Mouse (Mus musculus) heart, adult 2 months (tissue): ENCODE data around the gene Adamtsl1. TPM values are rescaled to one million over a fixed set of nuclear protein-coding genes. Genes with fewer than 3 reads are reported as not detected.

Experiments
- DNase-seq, 2 experiments: peaks; one replicate each; pipeline ENCODE4 v3.0.0; 2021
- H3K27ac ChIP-seq: fragments of 200-600 bp; 2 replicates; pipeline ENCODE4 v1.8.1; 2022
- H3K27me3 ChIP-seq: fragments of 200-500 bp; 2 replicates; pipeline ENCODE4 v1.6.1; 2012; ENCODE audit warnings: mild to moderate bottlenecking, low read length, inconsistent platforms, mixed read lengths; ENCODE audit not compliant: control insufficient read depth, insufficient read depth
- H3K36me3 ChIP-seq: fragments of 200-500 bp; 2 replicates; pipeline ENCODE4 v1.6.1; 2012; ENCODE audit warnings: low read length, inconsistent platforms; ENCODE audit not compliant: control insufficient read depth, insufficient read depth
- H3K4me1 ChIP-seq: fragments of 200-500 bp; 2 replicates; pipeline ENCODE4 v1.6.1; 2011; ENCODE audit warnings: low read length; ENCODE audit not compliant: control insufficient read depth, insufficient read depth
- H3K4me3 ChIP-seq: fragments of 200-600 bp; 2 replicates; pipeline ENCODE4 v1.8.1; 2022
- H3K79me2 ChIP-seq: fragments of 200-500 bp; replicated peaks from 2 replicates; pipeline ENCODE4 v1.6.1; 2012; ENCODE audit warnings: mild to moderate bottlenecking, inconsistent platforms, low read length, moderate library complexity, mixed read lengths; ENCODE audit not compliant: control insufficient read depth, insufficient read depth
- H3K9ac ChIP-seq: fragments of 200-500 bp; 2 replicates; pipeline ENCODE4 v1.6.1; 2012; ENCODE audit warnings: low read depth, mild to moderate bottlenecking, control low read depth, inconsistent platforms, low read length, mixed read lengths
- CTCF ChIP-seq: fragments of 200-600 bp; IDR thresholded peaks from 2 replicates; pipeline ENCODE4 v1.8.1; 2022; ENCODE audit warnings: antibody characterized with exemption, mild to moderate bottlenecking, moderate library complexity
- EP300 ChIP-seq: fragments of 200-500 bp; IDR thresholded peaks from 2 replicates; pipeline ENCODE4 v1.6.1; 2011; ENCODE audit warnings: low read depth, low read length, control low read depth; ENCODE audit not compliant: insufficient read depth
- POLR2A ChIP-seq: fragments of 200-500 bp; IDR thresholded peaks from 2 replicates; pipeline ENCODE4 v1.6.1; 2011; ENCODE audit warnings: mild to moderate bottlenecking, low read depth, low read length, control low read depth; ENCODE audit not compliant: insufficient read depth
- WGBS: fragments of 180-500 bp; shearing (Covaris S2); methylation state at CpG from one replicate; pipeline ENCODE4 v1.1.7; 2018; 5-methylcytosine and 5-hydroxymethylcytosine counted together
- intact Hi-C: fragments of 180-260 bp; cut with DNase I; formaldehyde crosslinking; loops from one replicate; pipeline ENCODE4 v1.15.1; 2025
- polyA plus RNA-seq: library from polyadenylated mRNA; depleted of rRNA; stranded (reverse); fragments of >200 nt; gene quantifications from 2 replicates; pipeline ENCODE4 v1.2.3, GENCODE M21; 2012
- total RNA-seq, 2 experiments: library from RNA; stranded (reverse); gene quantifications; 2 replicates each; pipeline ENCODE4 v1.2.3; 2021

Adamtsl1 gene
- total and polyA plus RNA-seq, 3 experiments, result 2.2 to 3.2 (median 2.4) TPM

- H3K79me2 ChIP-seq, result no peaks in the 10 kb centered on the region
- H3K4me3 ChIP-seq, result no peak overlapping the region
- no peak for DNase-seq
- TF ChIP-seq CTCF, result no peak
- no peak for TF ChIP-seq EP300
- no peak for TF ChIP-seq POLR2A
- H3K4me1 ChIP-seq, result no peaks in the 10 kb centered on the region
- H3K27ac ChIP-seq, result no peak overlapping the region
- intact Hi-C loops, result no loop called here
- 88% methylated on average over 2 of the region's 2 CpGs for WGBS
- no peak overlapping the region for H3K9ac ChIP-seq
- H3K27me3 ChIP-seq, result no peaks in the 10 kb centered on the region; the same call in 1 of the 2 replicates
- no peaks in the 10 kb centered on the region for H3K36me3 ChIP-seq
Observed at GRCm38 (mm10) chr4:86241854-86242424, 728.0 kb downstream of the Adamtsl1 start.

DNA sequence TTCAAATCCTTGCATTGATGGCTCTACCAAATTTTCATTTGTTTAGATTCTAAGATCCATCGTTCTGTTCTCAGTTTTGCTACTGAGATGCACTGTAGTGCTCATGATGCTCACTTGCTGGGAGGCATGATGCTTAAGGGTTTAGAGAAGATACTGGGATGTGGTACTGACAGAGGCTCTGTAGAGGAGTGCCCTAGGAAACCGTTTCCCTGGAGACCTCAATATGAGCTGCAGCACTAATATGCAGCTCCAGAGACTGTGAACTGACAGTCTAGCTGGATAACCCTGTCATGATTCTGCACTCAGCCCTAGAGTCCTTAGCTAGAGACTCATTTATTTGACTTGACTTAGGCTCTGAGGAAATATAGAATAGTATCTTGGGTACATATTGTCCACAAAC lies 756.1 kb downstream of the Adamtsl1 start:
- H3K79me2 ChIP-seq, result no peaks in the 10 kb centered on the region
- no peak overlapping the region for H3K27ac ChIP-seq
- no peaks in the 10 kb centered on the region for H3K4me1 ChIP-seq
- DNase-seq, result no peak
- no peak overlapping the region for H3K4me3 ChIP-seq
- WGBS, result 73% methylated on average over 2 of the region's 2 CpGs
- TF ChIP-seq EP300, result no peak
- no peak for TF ChIP-seq CTCF
- no peak for TF ChIP-seq POLR2A
- H3K36me3 ChIP-seq, result no peaks in the 10 kb centered on the region
- H3K9ac ChIP-seq, result no peak overlapping the region
- intact Hi-C loops, result no loop called here
- H3K27me3 ChIP-seq, result no peaks in the 10 kb centered on the region

GRCm38 (mm10) chr4:86273703-86274355 lies 759.9 kb downstream of the Adamtsl1 start:
- no peaks in the 10 kb centered on the region for H3K4me1 ChIP-seq
- H3K27ac ChIP-seq, result no peak overlapping the region
- H3K9ac ChIP-seq, result no peak overlapping the region
- H3K27me3 ChIP-seq, result no peaks in the 10 kb centered on the region
- 62% methylated on average over 6 of the region's 6 CpGs for WGBS
- DNase-seq, result no peak
- H3K4me3 ChIP-seq, result no peak overlapping the region
- no peak for TF ChIP-seq EP300
- TF ChIP-seq POLR2A, result no peak
- no peak for TF ChIP-seq CTCF
- intact Hi-C loops, result no loop called here
- H3K79me2 ChIP-seq, result no peaks in the 10 kb centered on the region
- H3K36me3 ChIP-seq, result no peaks in the 10 kb centered on the region

- TF ChIP-seq POLR2A, result no peak
- no peak for TF ChIP-seq CTCF
- TF ChIP-seq EP300, result no peak
- Histone ChIP-seq H3K4me3 (no peak overlapping the region), H3K27ac (no peak overlapping the region), H3K9ac (no peak overlapping the region), H3K79me2 (no peaks in the 10 kb centered on the region), H3K27me3 (no peaks in the 10 kb centered on the region), H3K36me3 (no peaks in the 10 kb centered on the region), H3K4me1 (no peaks in the 10 kb centered on the region)
- DNase-seq, result no peak
- WGBS, result 78% methylated on average over 2 of the region's 2 CpGs
- intact Hi-C loops, result no loop called here
Observed at GRCm38 (mm10) chr4:86274663-86275062, 760.7 kb downstream of the Adamtsl1 start.

DNA sequence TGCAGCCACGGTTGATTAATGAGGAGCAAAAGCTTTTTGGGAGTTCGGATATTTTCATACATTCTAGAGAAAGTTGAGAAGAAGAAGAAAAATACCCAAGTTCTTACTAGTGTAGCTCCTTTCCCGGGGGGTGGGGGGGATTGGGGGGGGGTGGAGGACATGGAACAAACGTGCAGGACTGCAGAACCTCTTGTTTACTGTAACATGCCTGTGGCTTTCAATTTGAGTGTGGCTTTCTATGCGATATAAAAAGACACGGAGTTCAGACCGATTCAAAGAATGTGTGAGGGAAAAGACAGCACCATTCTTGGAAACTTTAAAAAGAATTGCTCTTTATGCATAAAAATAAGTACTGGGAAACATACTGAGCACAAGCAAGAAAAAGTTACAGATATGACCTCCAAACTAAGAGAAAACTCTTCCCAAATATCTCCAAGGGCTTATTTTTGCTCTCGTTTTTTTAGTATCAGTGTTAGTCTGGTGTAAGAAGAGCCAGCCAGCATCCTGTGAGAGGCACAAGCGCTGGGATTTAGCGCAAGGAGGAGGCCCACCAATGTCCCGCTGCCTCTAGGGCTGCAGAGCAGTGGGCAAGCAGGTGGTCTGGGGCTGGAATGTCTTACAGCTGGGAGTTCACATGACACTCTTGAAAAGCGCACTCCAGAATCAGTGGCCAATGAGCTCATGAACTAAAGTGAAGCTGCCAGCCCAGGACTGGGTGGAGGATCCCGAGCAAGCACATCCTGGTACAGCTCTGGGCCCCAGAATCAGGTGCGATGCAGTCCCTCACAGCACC lies 762.2 kb downstream of the Adamtsl1 start:
- Histone ChIP-seq H3K9ac (no peak overlapping the region), H3K4me3 (no peak overlapping the region), H3K79me2 (no peaks in the 10 kb centered on the region), H3K27ac (no peak overlapping the region), H3K27me3 (no peaks in the 10 kb centered on the region), H3K36me3 (no peaks in the 10 kb centered on the region), H3K4me1 (no peaks in the 10 kb centered on the region)
- DNase-seq, result no peak
- WGBS, result 64% methylated on average over 14 of the region's 14 CpGs
- TF ChIP-seq EP300 (no peak), CTCF (no peak), POLR2A (no peak)
- intact Hi-C loops, result no loop called here

DNA sequence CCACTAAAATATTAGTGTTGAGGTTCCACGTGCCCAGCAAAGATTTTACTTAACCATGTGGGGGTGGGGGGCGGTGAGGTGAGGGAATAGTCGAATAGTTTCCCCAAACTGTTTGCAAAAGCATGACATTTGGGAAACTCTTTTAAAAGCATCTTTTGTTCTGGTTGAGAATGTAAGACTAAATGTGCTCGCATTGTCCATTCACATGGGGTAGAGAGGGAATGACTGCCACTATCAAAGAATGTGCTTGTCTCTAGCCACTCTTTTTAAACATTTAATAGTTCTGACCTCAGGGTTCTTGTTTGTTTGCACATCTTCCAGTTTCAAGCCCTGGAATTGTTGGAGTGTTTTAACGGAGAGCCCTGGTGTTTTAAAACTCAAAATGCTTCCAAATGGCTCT lies 764.6 kb downstream of the Adamtsl1 start:
- no peaks in the 10 kb centered on the region for H3K79me2 ChIP-seq
- intact Hi-C loops, result no loop called here
- no peak overlapping the region for H3K27ac ChIP-seq
- H3K9ac ChIP-seq, result no peak overlapping the region
- WGBS, result 69% methylated on average over 5 of the region's 5 CpGs
- H3K4me1 ChIP-seq, result no peaks in the 10 kb centered on the region
- H3K36me3 ChIP-seq, result no peaks in the 10 kb centered on the region
- H3K4me3 ChIP-seq, result no peak overlapping the region
- TF ChIP-seq EP300, result no peak
- no peak for TF ChIP-seq CTCF
- TF ChIP-seq POLR2A, result no peak
- no peaks in the 10 kb centered on the region for H3K27me3 ChIP-seq
- no peak for DNase-seq
